Mouse (Mus musculus) macrophage (primary cell): ENCODE measurements at regions not wholly inside any gene's neighbourhood (a gene's known extent, or its start where the extent isn't known, plus 50 kb on each side); places are given as distances from the start of the nearest gene placed in this dataset.

Experiments
- H3K27ac ChIP-seq: fragments of 350-480 bp; formaldehyde crosslinking; 2 replicates; pipeline ENCODE4 v1.9.0; 2021
- H3K36me3 ChIP-seq: fragments of 350-480 bp; formaldehyde crosslinking; 2 replicates; pipeline ENCODE4 v1.9.0; 2021; ENCODE audit errors: inconsistent target
- H3K4me3 ChIP-seq: fragments of 350-480 bp; formaldehyde crosslinking; 2 replicates; pipeline ENCODE4 v1.9.0; 2021; ENCODE audit errors: inconsistent target
- H3K79me2 ChIP-seq: fragments of 350-480 bp; formaldehyde crosslinking; 2 replicates; pipeline ENCODE4 v1.9.0; 2021; ENCODE audit errors: inconsistent target
- WGBS: methylation state at CpG from one replicate; pipeline ENCODE4 v1.1.7; 2026; ENCODE audit warnings: inconsistent platforms; ENCODE audit not compliant: missing documents; 5-methylcytosine and 5-hydroxymethylcytosine counted together

- no peak overlapping the region for H3K4me3 ChIP-seq
- H3K79me2 ChIP-seq = no peaks in the 10 kb centered on the region; the same call in 1 of the 2 replicates
- peak overlapping the region; percentile 78; the same call in 1 of the 2 replicates for H3K27ac ChIP-seq
- H3K36me3 ChIP-seq = no peaks in the 10 kb centered on the region
- 86% methylated on average over 9 of the region's 9 CpGs for WGBS
These were observed 57.2 kb upstream of the Nfe2l2 start for GRCm38 (mm10) chr2:75761626-75762025.

- Histone ChIP-seq H3K4me3 (no peak overlapping the region), H3K79me2 (no peaks in the 10 kb centered on the region; the same call in 1 of the 2 replicates), H3K27ac (no peak overlapping the region), H3K36me3 (no peaks in the 10 kb centered on the region)
- WGBS = 93% methylated on average over 11 of the region's 11 CpGs
These were observed 54.9 kb upstream of the Nfe2l2 start for GRCm38 (mm10) chr2:75759196-75759885.

GRCm38 (mm10) chr2:75758277-75758676 lies 53.8 kb upstream of the Nfe2l2 start:
- WGBS = 92% methylated on average over 6 of the region's 6 CpGs

GRCm38 (mm10) chr2:75756704-75757638 lies 52.5 kb upstream of the Nfe2l2 start:
- Histone ChIP-seq H3K79me2 (no peaks in the 10 kb centered on the region), H3K27ac (peak overlapping the region; percentile 13; the same call in 1 of the 2 replicates), H3K36me3 (no peaks in the 10 kb centered on the region), H3K4me3 (no peak overlapping the region)
- 79% methylated on average over 16 of the region's 16 CpGs for WGBS

More at GRCm38 (mm10) chr2:75758277-75758676, 53.8 kb upstream of the Nfe2l2 start:
- Histone ChIP-seq H3K27ac (no peak overlapping the region), H3K4me3 (no peak overlapping the region), H3K36me3 (no peaks in the 10 kb centered on the region), H3K79me2 (no peaks in the 10 kb centered on the region)

- no peaks in the 10 kb centered on the region for H3K79me2 ChIP-seq
- H3K36me3 ChIP-seq = no peaks in the 10 kb centered on the region
- no peak overlapping the region for H3K4me3 ChIP-seq
- H3K27ac ChIP-seq = no peak overlapping the region
- WGBS = 98% methylated on average over 6 of the region's 7 CpGs
These were observed 50.2 kb upstream of the Nfe2l2 start for GRCm38 (mm10) chr2:75754606-75755005.
